Mouse (Mus musculus) liver, embryonic 14.5 days (tissue): Measurements from ENCODE around the gene Dse.

Source experiments
- CTCF ChIP-seq: IDR thresholded peaks from 2 replicates; pipeline ENCODE4 v1.5.1; 2016; ENCODE audit warnings: antibody characterized with exemption, low read depth, control low read depth
- EP300 ChIP-seq: IDR thresholded peaks from 2 replicates; pipeline ENCODE4 v1.6.1; 2016; ENCODE audit warnings: antibody characterized with exemption, low read depth

DNA sequence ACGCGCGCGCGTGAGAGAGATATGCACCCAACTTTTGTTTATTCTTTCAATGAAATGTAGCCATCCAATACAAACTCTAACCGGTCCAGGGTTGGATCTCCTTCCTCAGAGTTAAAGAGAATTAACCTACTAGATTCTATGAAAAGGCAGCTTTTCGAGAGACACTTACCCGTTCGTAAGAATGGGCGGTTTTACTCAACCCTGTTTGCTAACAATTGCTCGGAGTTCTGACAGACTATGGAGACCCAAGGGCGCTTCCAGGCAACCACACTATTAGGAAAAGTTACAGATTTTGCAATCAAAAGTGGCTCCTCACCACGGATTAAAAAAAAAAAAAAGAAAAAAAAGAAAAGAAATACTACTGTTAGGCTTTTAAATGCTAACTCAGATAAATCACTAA is 516 bp upstream of the Dse start:
- no peak for TF ChIP-seq CTCF
- TF ChIP-seq EP300, result no peak
